Mouse (Mus musculus) embryonic facial prominence, embryonic 14.5 days (tissue): ENCODE measurements at regions not wholly inside any gene's neighbourhood (a gene's known extent, or its start where the extent isn't known, plus 50 kb on each side); places are given as distances from the start of the nearest gene placed in this dataset.

ENCODE experiments used
- ATAC-seq: fragments of 200-750 bp; cut with Nextera tagmentation; 2 replicates; pipeline ENCODE4 v1.8.0; 2017; ENCODE audit warnings: low read depth, moderate number of reproducible peaks, moderate TSS enrichment
- DNase-seq: peaks from one replicate; pipeline ENCODE4 v3.0.0-alpha.2; 2015; ENCODE audit warnings: low spot score
- H3K27ac ChIP-seq: fragments of 300-500 bp; sonication (generic); replicated peaks from 2 replicates; pipeline ENCODE4 v1.5.1; 2014; ENCODE audit warnings: low read depth, mild to moderate bottlenecking, low read length, moderate library complexity
- H3K27me3 ChIP-seq: fragments of 300-500 bp; sonication (generic); replicated peaks from 2 replicates; pipeline ENCODE4 v1.6.1; 2014; ENCODE audit warnings: low read length; ENCODE audit not compliant: control insufficient read depth, insufficient read depth
- H3K36me3 ChIP-seq: fragments of 300-500 bp; sonication (generic); 2 replicates; pipeline ENCODE4 v1.6.1; 2014; ENCODE audit warnings: low read length, mixed read lengths; ENCODE audit not compliant: control insufficient read depth, insufficient read depth
- H3K4me1 ChIP-seq: fragments of 300-500 bp; sonication (generic); 2 replicates; pipeline ENCODE4 v1.6.1; 2014; ENCODE audit warnings: antibody characterized with exemption, low read length; ENCODE audit not compliant: control insufficient read depth, insufficient read depth
- H3K4me2 ChIP-seq: fragments of 300-500 bp; sonication (generic); 2 replicates; pipeline ENCODE4 v1.6.1; 2014; ENCODE audit warnings: low read depth, mild to moderate bottlenecking, low read length, moderate library complexity, mixed read lengths
- H3K4me3 ChIP-seq: fragments of 300-500 bp; sonication (generic); 2 replicates; pipeline ENCODE4 v1.5.1; 2014; ENCODE audit warnings: low read depth, mild to moderate bottlenecking, low read length
- H3K9ac ChIP-seq: fragments of 300-500 bp; sonication (generic); 2 replicates; pipeline ENCODE4 v1.6.1; 2014; ENCODE audit warnings: low read depth, mild to moderate bottlenecking, low read length, moderate library complexity, mixed read lengths
- H3K9me3 ChIP-seq: fragments of 300-500 bp; sonication (generic); 2 replicates; pipeline ENCODE4 v1.6.1; 2016; ENCODE audit warnings: low read length; ENCODE audit not compliant: control insufficient read depth
- WGBS: fragments of 180-500 bp; shearing (Covaris S2); extraction: QIAGEN DNeasy Blood & Tissue Kit; methylation state at CpG from one replicate; pipeline ENCODE4 v1.1.7; 2014; 5-methylcytosine and 5-hydroxymethylcytosine counted together

- no peak for DNase-seq
- WGBS = 81% methylated on average over 1 of the region's 1 CpGs
- no peak for ATAC-seq
- Histone ChIP-seq H3K4me1 (no peaks in the 10 kb centered on the region), H3K27me3 (no peaks in the 10 kb centered on the region), H3K36me3 (no peaks in the 10 kb centered on the region), H3K4me3 (no peak overlapping the region), H3K4me2 (no peak overlapping the region), H3K9me3 (no peaks in the 10 kb centered on the region), H3K27ac (no peak overlapping the region), H3K9ac (no peak overlapping the region)
These were observed 818.0 kb downstream of the Trim52 start for GRCm38 (mm10) chr14:106924026-106924425.

- no peak overlapping the region for H3K27ac ChIP-seq
- H3K4me2 ChIP-seq = no peak overlapping the region
- WGBS = 84% methylated on average over 3 of the region's 3 CpGs
- H3K27me3 ChIP-seq = no peaks in the 10 kb centered on the region
- no peak for ATAC-seq
- H3K4me1 ChIP-seq = no peaks in the 10 kb centered on the region
- no peaks in the 10 kb centered on the region for H3K36me3 ChIP-seq
- DNase-seq = no peak
- no peaks in the 10 kb centered on the region for H3K9me3 ChIP-seq
- H3K9ac ChIP-seq = no peak overlapping the region
- no peak overlapping the region for H3K4me3 ChIP-seq
These were observed 818.4 kb downstream of the Trim52 start for GRCm38 (mm10) chr14:106924443-106924842.

- no peaks in the 10 kb centered on the region for H3K27me3 ChIP-seq
- H3K27ac ChIP-seq = no peak overlapping the region
- H3K4me1 ChIP-seq = no peaks in the 10 kb centered on the region
- ATAC-seq (no peak), DNase-seq (no peak)
- H3K4me3 ChIP-seq = no peak overlapping the region
- 75% methylated on average over 1 of the region's 1 CpGs for WGBS
- no peak overlapping the region for H3K9ac ChIP-seq
- H3K36me3 ChIP-seq = no peaks in the 10 kb centered on the region
- no peak overlapping the region for H3K4me2 ChIP-seq
- no peaks in the 10 kb centered on the region for H3K9me3 ChIP-seq
These were observed 839.3 kb downstream of the Trim52 start for GRCm38 (mm10) chr14:106945261-106945660.

- no peaks in the 10 kb centered on the region for H3K27me3 ChIP-seq
- H3K4me1 ChIP-seq = no peaks in the 10 kb centered on the region
- no peaks in the 10 kb centered on the region for H3K9me3 ChIP-seq
- WGBS = 79% methylated on average over 1 of the region's 1 CpGs
- H3K27ac ChIP-seq = no peak overlapping the region
- no peaks in the 10 kb centered on the region for H3K36me3 ChIP-seq
- DNase-seq (no peak), ATAC-seq (no peak)
- H3K4me2 ChIP-seq = no peak overlapping the region
- H3K4me3 ChIP-seq = no peak overlapping the region
- H3K9ac ChIP-seq = no peak overlapping the region
These were observed 872.0 kb downstream of the Trim52 start for GRCm38 (mm10) chr14:106977958-106978357.

DNA sequence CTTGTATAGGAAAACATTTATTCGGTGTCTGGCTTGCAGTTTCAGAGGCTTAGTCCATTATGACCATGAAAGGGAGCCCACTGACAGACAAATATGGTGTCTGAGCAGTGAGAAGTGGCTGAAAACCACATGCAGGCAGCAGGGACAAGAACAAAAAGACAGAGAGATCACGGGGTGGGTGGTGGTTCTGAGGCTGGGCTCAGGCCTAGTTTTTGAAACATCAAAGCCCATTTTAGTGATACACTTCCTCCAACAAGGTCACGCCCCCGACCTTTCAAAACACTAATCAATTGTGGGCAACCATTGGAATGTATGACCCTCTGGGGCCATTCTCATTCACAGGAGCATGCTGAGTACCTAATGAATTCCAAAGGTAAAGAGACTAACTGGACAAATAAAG, 874.8 kb downstream of the Trim52 start:
- ATAC-seq (no peak), DNase-seq (no peak)
- Histone ChIP-seq H3K36me3 (no peaks in the 10 kb centered on the region), H3K27ac (no peak overlapping the region), H3K27me3 (no peaks in the 10 kb centered on the region), H3K4me1 (no peaks in the 10 kb centered on the region), H3K4me2 (no peak overlapping the region), H3K4me3 (no peak overlapping the region), H3K9me3 (no peaks in the 10 kb centered on the region), H3K9ac (no peak overlapping the region)
- 32% methylated on average over 4 of the region's 4 CpGs for WGBS

GRCm38 (mm10) chr14:106997565-106998279, 891.7 kb downstream of the Trim52 start:
- ATAC-seq (no peak), DNase-seq (peak; percentile 9)
- Histone ChIP-seq H3K4me1 (no peaks in the 10 kb centered on the region), H3K36me3 (no peaks in the 10 kb centered on the region), H3K9me3 (no peaks in the 10 kb centered on the region), H3K27me3 (no peaks in the 10 kb centered on the region), H3K4me2 (no peak overlapping the region), H3K9ac (no peak overlapping the region), H3K4me3 (no peak overlapping the region), H3K27ac (no peak overlapping the region)
- 77% methylated on average over 4 of the region's 4 CpGs for WGBS

GRCm38 (mm10) chr14:107004981-107005380, 899.0 kb downstream of the Trim52 start:
- Histone ChIP-seq H3K4me3 (no peak overlapping the region), H3K36me3 (no peaks in the 10 kb centered on the region), H3K9ac (no peak overlapping the region), H3K9me3 (no peaks in the 10 kb centered on the region), H3K4me1 (no peaks in the 10 kb centered on the region), H3K27me3 (no peaks in the 10 kb centered on the region), H3K4me2 (no peak overlapping the region), H3K27ac (no peak overlapping the region)
- no peak for DNase-seq
- WGBS = 73% methylated on average over 1 of the region's 1 CpGs
- ATAC-seq = no peak

GRCm38 (mm10) chr14:107009617-107010016, 903.6 kb downstream of the Trim52 start:
- H3K4me3 ChIP-seq = no peak overlapping the region
- no peaks in the 10 kb centered on the region for H3K4me1 ChIP-seq
- no peak overlapping the region for H3K27ac ChIP-seq
- DNase-seq (peak; percentile 77), ATAC-seq (peak; percentile 67; the same call in 1 of the 2 replicates)
- WGBS = 25% methylated on average over 2 of the region's 2 CpGs
- H3K36me3 ChIP-seq = no peaks in the 10 kb centered on the region
- H3K4me2 ChIP-seq = no peak overlapping the region
- no peaks in the 10 kb centered on the region for H3K27me3 ChIP-seq
- H3K9me3 ChIP-seq = no peaks in the 10 kb centered on the region
- H3K9ac ChIP-seq = no peak overlapping the region

GRCm38 (mm10) chr14:107033807-107034206, 927.8 kb downstream of the Trim52 start:
- no peak overlapping the region for H3K27ac ChIP-seq
- H3K9ac ChIP-seq = no peak overlapping the region
- H3K9me3 ChIP-seq = no peaks in the 10 kb centered on the region
- H3K4me2 ChIP-seq = no peak overlapping the region
- H3K27me3 ChIP-seq = no peaks in the 10 kb centered on the region
- WGBS = 89% methylated on average over 2 of the region's 2 CpGs
- ATAC-seq (no peak), DNase-seq (no peak)
- H3K36me3 ChIP-seq = no peaks in the 10 kb centered on the region
- H3K4me3 ChIP-seq = no peak overlapping the region
- H3K4me1 ChIP-seq = no peaks in the 10 kb centered on the region
